Mouse (Mus musculus) CH12F3 (cell line): ENCODE measurements around the gene Gm436.

Source experiments
- in situ Hi-C: fragments of 300-500 bp; cut with MboI; formaldehyde crosslinking; loops from 2 replicates; pipeline ENCODE4 v1.14.3; 2020; ENCODE audit warnings: low sequenced_read_pairs

Gm436 gene

DNA sequence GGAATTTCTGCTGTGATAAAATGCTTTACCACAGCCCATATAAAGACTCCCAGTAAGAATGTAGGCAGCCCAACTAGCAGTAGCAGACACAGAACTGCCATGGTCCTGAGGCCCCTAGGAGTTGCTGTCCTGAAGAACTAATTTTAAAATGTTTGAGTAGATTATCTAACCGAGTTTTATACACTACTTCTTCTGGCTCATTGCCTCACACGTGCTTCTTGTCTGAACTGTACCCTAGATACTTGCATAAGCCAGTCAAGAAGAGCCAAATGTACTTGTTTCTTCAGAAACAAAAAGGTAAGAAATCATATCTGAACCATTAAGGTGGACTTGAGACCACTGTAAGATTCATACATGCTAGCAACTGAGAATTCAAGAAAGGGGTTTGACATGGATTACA lies at the start of gene Gm436:
Gene Gm436 (minus strand): TSS at position 101 of the 400 bp plus-strand sequence.
- in situ Hi-C loops = no loop called here

DNA sequence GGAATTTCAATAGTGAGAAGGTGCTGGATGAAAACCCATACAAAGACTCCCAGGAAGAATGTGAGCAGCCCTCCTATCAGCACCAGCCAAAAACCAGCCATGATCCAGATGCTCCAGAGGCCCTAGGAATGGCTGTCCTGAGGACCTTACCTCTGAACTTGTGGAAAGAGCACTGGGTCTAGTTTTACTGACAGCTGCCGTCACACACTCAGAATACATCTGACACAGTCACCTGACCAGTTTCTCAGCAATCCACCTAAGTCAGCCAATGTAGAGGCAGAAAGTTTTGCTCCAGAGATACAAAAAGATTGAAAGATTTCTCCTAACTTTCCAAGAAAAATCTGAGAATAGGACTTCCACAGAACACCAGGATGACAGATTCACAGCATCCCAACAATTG lies 35.1 kb upstream of the Gm436 start, which contains the start of gene Gm13178:
Gene Gm13178 (minus strand): TSS at position 101 of the 400 bp plus-strand sequence.
- in situ Hi-C loops = no loop called here

DNA sequence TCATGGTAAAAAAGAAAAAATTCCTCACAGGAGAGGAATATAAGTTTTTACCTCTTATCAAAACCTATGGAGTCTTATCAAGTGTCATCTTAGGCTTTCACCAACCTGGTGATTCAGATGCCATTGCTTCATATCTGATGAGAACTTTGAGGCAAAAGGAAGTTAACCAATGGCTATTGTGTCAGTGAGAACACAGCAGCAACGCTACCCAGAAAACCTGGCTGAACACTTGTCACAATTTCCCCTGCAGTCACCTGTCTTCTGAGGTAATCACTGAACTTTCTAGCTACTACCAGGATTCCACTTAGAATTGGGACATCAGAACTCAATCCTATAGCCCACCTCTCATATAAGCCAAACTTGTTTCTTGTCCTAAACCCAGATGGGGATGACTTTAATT lies 33.5 kb upstream of the Gm436 start:
- in situ Hi-C loops = no loop called here

DNA sequence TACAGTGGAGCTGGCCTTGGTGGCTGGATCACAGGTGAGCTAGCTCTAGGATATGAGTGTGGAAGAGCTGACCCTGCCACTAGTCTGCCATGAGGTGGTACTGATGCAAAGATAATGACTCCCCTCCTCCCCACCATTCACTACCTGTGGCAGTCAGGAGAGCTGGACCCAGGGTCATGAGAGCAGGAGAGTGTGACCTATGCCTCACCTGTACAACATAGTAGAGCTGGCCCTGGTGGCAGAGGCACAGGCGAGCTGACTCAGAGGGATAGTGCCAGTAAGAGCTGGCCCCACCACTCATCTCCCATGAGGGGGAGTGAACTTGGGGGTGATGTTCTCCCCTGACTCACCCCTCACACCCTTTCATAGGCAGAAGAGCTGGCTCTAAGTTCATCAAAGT lies 32.1 kb upstream of the Gm436 start:
- in situ Hi-C loops = no loop called here

DNA sequence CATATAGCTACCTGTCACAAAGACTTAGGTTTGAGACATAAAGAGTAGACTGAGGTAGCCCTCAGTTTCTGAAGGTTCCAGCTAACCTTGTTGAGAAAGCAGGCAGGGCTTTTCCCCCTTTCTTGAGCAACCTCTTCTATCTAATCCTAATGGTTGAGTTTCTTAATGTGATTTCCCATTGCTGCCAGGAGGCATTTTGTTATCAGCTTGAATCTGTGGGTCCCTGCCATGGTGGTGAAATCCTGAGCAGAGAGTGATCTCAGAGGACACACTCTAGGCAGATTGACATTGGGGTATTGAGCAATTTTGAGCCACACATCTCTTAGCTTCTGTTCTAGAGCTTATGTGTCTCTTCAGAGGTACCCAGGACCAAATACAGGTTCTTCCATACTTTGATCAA lies 47.9 kb downstream of the Gm436 start:
- in situ Hi-C loops = no loop called here
